Mouse (Mus musculus): Measurements from ENCODE around the gene Asf1a. TPM values are rescaled to one million over a fixed set of nuclear protein-coding genes. Genes with fewer than 3 reads are reported as not detected.

Gene Asf1a
- total and polyA plus RNA-seq, 3 experiments = 65.1 to 91.4 TPM; not detected in 1

GRCm38 (mm10) chr10:53562001-53562400 is 34.6 kb upstream of the Asf1a start:
- no peak overlapping the region for H3K27ac ChIP-seq (ENCODE audit: control insufficient read depth, low read depth, low read length)
- no peaks in the 10 kb centered on the region for H3K9me3 ChIP-seq (replicated peaks; ENCODE audit: insufficient read depth, low read length)
- H3K79me2 ChIP-seq (ENCODE audit: control insufficient read depth, insufficient read depth, low read length, poor library complexity) = no peaks in the 10 kb centered on the region
- no peaks in the 10 kb centered on the region for H3K36me3 ChIP-seq (ENCODE audit: control insufficient read depth in 1 of 2, insufficient read depth in 2 of 2, low read length in 2 of 2)
- no peak for DNase-seq (ENCODE audit: low read depth, low spot score)
- H3K9ac ChIP-seq (ENCODE audit: control insufficient read depth, low read depth, low read length, poor library complexity, severe bottlenecking) = no peak overlapping the region
- H3K4me1 ChIP-seq (ENCODE audit: control insufficient read depth in 1 of 2, insufficient read depth in 2 of 2, low read length in 2 of 2) = no peaks in the 10 kb centered on the region
- H3K27me3 ChIP-seq (ENCODE audit: control insufficient read depth in 1 of 2, insufficient read depth in 2 of 2, low read length in 2 of 2) = no peaks in the 10 kb centered on the region
- no peak for TF ChIP-seq KAT2A (conservative IDR thresholded peaks at IDR 0.05; ENCODE audit: low read depth, low read length)
- no peak for TF ChIP-seq MEF2A (IDR thresholded peaks at IDR 0.05; ENCODE audit: extremely low read depth, insufficient replicate concordance, low read depth, low read length, poor library complexity, severe bottlenecking)
- no peak for TF ChIP-seq ZNF384 (IDR thresholded peaks at IDR 0.05; ENCODE audit: low read depth, low read length)
- no peak for TF ChIP-seq MAFK (IDR thresholded peaks at IDR 0.05; ENCODE audit: borderline replicate concordance, low read depth, low read length)
- no peak for TF ChIP-seq POLR2AphosphoS5 (IDR thresholded peaks at IDR 0.05; ENCODE audit: borderline replicate concordance, low read depth, low read length)
- TF ChIP-seq SIN3A (IDR thresholded peaks at IDR 0.05; ENCODE audit: low read length) = no peak
- no peak overlapping the region for H3K4me3 ChIP-seq (ENCODE audit: control insufficient read depth in 1 of 2, insufficient read depth in 1 of 2, low read depth in 2 of 2, low read length in 2 of 2)

DNA sequence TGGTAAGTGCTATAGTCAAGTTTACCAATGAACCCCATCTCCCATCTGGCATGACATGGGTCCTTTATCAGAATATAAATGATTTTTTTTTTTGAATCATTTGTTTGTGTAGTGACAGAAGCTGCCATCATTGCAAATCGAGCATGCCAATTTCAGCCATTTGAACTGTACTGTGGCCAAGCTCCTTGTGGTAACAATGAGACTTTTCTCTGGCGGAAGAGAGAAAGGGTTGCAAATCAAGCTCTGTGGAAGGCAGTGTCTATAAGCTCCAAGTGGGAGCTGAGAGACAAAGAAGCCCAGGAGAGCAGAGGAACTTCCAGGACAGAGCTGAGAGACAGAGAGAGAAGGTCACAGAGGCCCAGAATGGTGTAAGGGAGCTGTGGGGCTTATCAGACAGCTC is 31.0 kb upstream of the Asf1a start:
- no peaks in the 10 kb centered on the region for H3K27me3 ChIP-seq (ENCODE audit: control insufficient read depth in 1 of 2, insufficient read depth in 2 of 2, low read length in 2 of 2)
- no peak overlapping the region for H3K9ac ChIP-seq (ENCODE audit: control insufficient read depth, low read depth, low read length, poor library complexity, severe bottlenecking)
- TF ChIP-seq NELFE (IDR thresholded peaks at IDR 0.05; ENCODE audit: low read depth, low read length) (no peak), E2F4 (IDR thresholded peaks at IDR 0.05; ENCODE audit: borderline replicate concordance, low read depth, low read length) (no peak)
- H3K27ac ChIP-seq (ENCODE audit: control insufficient read depth, low read depth, low read length) = no peak overlapping the region
- no peaks in the 10 kb centered on the region for H3K36me3 ChIP-seq (ENCODE audit: control insufficient read depth in 1 of 2, insufficient read depth in 2 of 2, low read length in 2 of 2)
- H3K79me2 ChIP-seq (ENCODE audit: control insufficient read depth, insufficient read depth, low read length, poor library complexity) = no peaks in the 10 kb centered on the region
- H3K4me1 ChIP-seq (ENCODE audit: control insufficient read depth in 1 of 2, insufficient read depth in 2 of 2, low read length in 2 of 2) = no peaks in the 10 kb centered on the region
- no peaks in the 10 kb centered on the region for H3K9me3 ChIP-seq (replicated peaks; ENCODE audit: insufficient read depth, low read length)
- DNase-seq (ENCODE audit: low read depth, low spot score) = no peak
- H3K4me3 ChIP-seq (ENCODE audit: control insufficient read depth in 1 of 2, insufficient read depth in 1 of 2, low read depth in 2 of 2, low read length in 2 of 2) = no peak overlapping the region

- no peak overlapping the region for H3K27ac ChIP-seq (ENCODE audit: control insufficient read depth, low read depth, low read length)
- H3K4me3 ChIP-seq (ENCODE audit: control insufficient read depth in 1 of 2, insufficient read depth in 1 of 2, low read depth in 2 of 2, low read length in 2 of 2) = no peak overlapping the region
- no peak for DNase-seq (ENCODE audit: low read depth, low spot score)
- no peaks in the 10 kb centered on the region for H3K36me3 ChIP-seq (ENCODE audit: control insufficient read depth in 1 of 2, insufficient read depth in 2 of 2, low read length in 2 of 2)
- no peaks in the 10 kb centered on the region for H3K79me2 ChIP-seq (ENCODE audit: control insufficient read depth, insufficient read depth, low read length, poor library complexity)
- no peaks in the 10 kb centered on the region for H3K4me1 ChIP-seq (ENCODE audit: control insufficient read depth in 1 of 2, insufficient read depth in 2 of 2, low read length in 2 of 2)
- no peaks in the 10 kb centered on the region for H3K9me3 ChIP-seq (replicated peaks; ENCODE audit: insufficient read depth, low read length)
- no peaks in the 10 kb centered on the region for H3K27me3 ChIP-seq (ENCODE audit: control insufficient read depth in 1 of 2, insufficient read depth in 2 of 2, low read length in 2 of 2)
- no peak for TF ChIP-seq ZNF384 (IDR thresholded peaks at IDR 0.05; ENCODE audit: low read depth, low read length)
- TF ChIP-seq USF1 (IDR thresholded peaks at IDR 0.05; ENCODE audit: low read depth, low read length) = peak; percentile 34; the same call in 1 of the 2 replicates
- H3K9ac ChIP-seq (ENCODE audit: control insufficient read depth, low read depth, low read length, poor library complexity, severe bottlenecking) = no peak overlapping the region
These were observed 28.0 kb upstream of the Asf1a start for GRCm38 (mm10) chr10:53568531-53568930.

Measured in MEL (cell line).